Mouse (Mus musculus) right cerebral cortex, postnatal 14 days (tissue): ENCODE measurements at regions not wholly inside any gene's neighbourhood (a gene's known extent, or its start where the extent isn't known, plus 50 kb on each side); places are given as distances from the start of the nearest gene placed in this dataset.

ENCODE experiments used
- DNase-seq: peaks from one replicate; pipeline ENCODE4 v3.0.0; 2022

- DNase-seq, result no peak
Measured at GRCm38 (mm10) chr1:193552348-193552747, 182.2 kb upstream of the Camk1g start.

GRCm38 (mm10) chr1:193551340-193551739, 181.2 kb upstream of the Camk1g start:
- no peak for DNase-seq

GRCm38 (mm10) chr1:193550761-193551160, 180.7 kb upstream of the Camk1g start:
- no peak for DNase-seq

GRCm38 (mm10) chr1:193547356-193547755, 177.3 kb upstream of the Camk1g start:
- no peak for DNase-seq

- no peak for DNase-seq
Measured at GRCm38 (mm10) chr1:193546044-193546432, 175.9 kb upstream of the Camk1g start.

GRCm38 (mm10) chr1:193545406-193546043, 175.4 kb upstream of the Camk1g start:
- no peak for DNase-seq

GRCm38 (mm10) chr1:193544804-193545203, 174.7 kb upstream of the Camk1g start:
- no peak for DNase-seq

GRCm38 (mm10) chr1:193543834-193544233, 173.7 kb upstream of the Camk1g start:
- no peak for DNase-seq

- no peak for DNase-seq
Measured at GRCm38 (mm10) chr1:193543284-193543683, 173.2 kb upstream of the Camk1g start.

- no peak for DNase-seq
Measured at GRCm38 (mm10) chr1:193541934-193542580, 172.0 kb upstream of the Camk1g start.

- no peak for DNase-seq
Measured at GRCm38 (mm10) chr1:193541281-193541680, 171.2 kb upstream of the Camk1g start.

- DNase-seq, result no peak
Measured at GRCm38 (mm10) chr1:193540486-193540885, 170.4 kb upstream of the Camk1g start.

GRCm38 (mm10) chr1:193539261-193539660, 169.2 kb upstream of the Camk1g start:
- no peak for DNase-seq

GRCm38 (mm10) chr1:193538425-193538824, 168.3 kb upstream of the Camk1g start:
- no peak for DNase-seq

GRCm38 (mm10) chr1:193537616-193538015, 167.5 kb upstream of the Camk1g start:
- DNase-seq, result no peak

- DNase-seq, result no peak
Measured at GRCm38 (mm10) chr1:193536552-193536951, 166.5 kb upstream of the Camk1g start.

GRCm38 (mm10) chr1:193534449-193534848, 164.4 kb upstream of the Camk1g start:
- DNase-seq, result no peak

- no peak for DNase-seq
Measured at GRCm38 (mm10) chr1:193526501-193526900, 156.4 kb upstream of the Camk1g start.

GRCm38 (mm10) chr1:193522007-193522406, 151.9 kb upstream of the Camk1g start:
- DNase-seq, result no peak

GRCm38 (mm10) chr1:193518840-193519239, 148.7 kb upstream of the Camk1g start:
- no peak for DNase-seq

- no peak for DNase-seq
Measured at GRCm38 (mm10) chr1:193517968-193518367, 147.9 kb upstream of the Camk1g start.

- no peak for DNase-seq
Measured at GRCm38 (mm10) chr1:193517293-193517692, 147.2 kb upstream of the Camk1g start.

- no peak for DNase-seq
Measured at GRCm38 (mm10) chr1:193516395-193516794, 146.3 kb upstream of the Camk1g start.

GRCm38 (mm10) chr1:193513929-193514710, 144.0 kb upstream of the Camk1g start:
- DNase-seq, result no peak
